Comparison of ENCODE assay signal across 12 mouse cellular contexts in genomic region chr10:40063291-40063890, GRCm38 (mm10). TPM values are rescaled to one million over a fixed set of nuclear protein-coding genes. Genes with fewer than 3 reads are reported as not detected.
DNase-seq lines count a peak whose midpoint lies in the region; ATAC-seq and TF ChIP-seq lines count a peak whose summit lies in the region.
"Had no signal": no experiment of that assay in that cellular context is flagged by ENCODE, and none has a peak within 500 bp of the region (broad histone marks: within the 10 kb centered on the region; RNA-seq: fewer than 3 reads in every experiment).

No protein-coding gene starts in this region.

- peaks cover 19% of the 10 kb centered on the region for H3K4me1 ChIP-seq in hindbrain, embryonic 10.5 days (replicated peaks)
- peaks cover 2% of the 10 kb centered on the region; the same call in 1 of the 2 replicates for H3K4me1 ChIP-seq in hindbrain, embryonic 16.5 days (ENCODE audit: control insufficient read depth, insufficient read depth, low read depth, low read length)
- H3K4me1 ChIP-seq in intestine, embryonic 15.5 days (replicated peaks), result 0 out of 2 replicates have a peak, but pooled peaks cover 5% of the 10 kb centered on the region
- peaks cover 30% of the 10 kb centered on the region for H3K4me1 ChIP-seq in kidney, embryonic 16.5 days (ENCODE audit: insufficient read depth, low read length)
- peaks cover 3% of the 10 kb centered on the region for H3K4me1 ChIP-seq in liver, embryonic 16.5 days (ENCODE audit: control insufficient read depth, low read depth, low read length)
- H3K4me1 ChIP-seq in forebrain, postnatal 0 days (ENCODE audit: insufficient read depth), result 0 out of 2 replicates have a peak, but pooled peaks cover 3% of the 10 kb centered on the region

- H3K9me3 ChIP-seq in hindbrain, embryonic 10.5 days, result no peaks in the 10 kb centered on the region
- no peaks in the 10 kb centered on the region for H3K9me3 ChIP-seq in hindbrain, embryonic 16.5 days (ENCODE audit: control insufficient read depth, low read length)
- H3K9me3 ChIP-seq in intestine, embryonic 15.5 days, result no peaks in the 10 kb centered on the region
- no peaks in the 10 kb centered on the region for H3K9me3 ChIP-seq in kidney, embryonic 16.5 days (ENCODE audit: low read length)
- H3K9me3 ChIP-seq in liver, embryonic 16.5 days (replicated peaks; ENCODE audit: control insufficient read depth, low read length), result no peaks in the 10 kb centered on the region
- no peaks in the 10 kb centered on the region for H3K9me3 ChIP-seq in forebrain, postnatal 0 days (ENCODE audit: low read length)

- H3K36me3 ChIP-seq in hindbrain, embryonic 10.5 days, result no peaks in the 10 kb centered on the region
- H3K36me3 ChIP-seq in hindbrain, embryonic 16.5 days (ENCODE audit: control insufficient read depth, insufficient read depth, low read length), result no peaks in the 10 kb centered on the region
- no peaks in the 10 kb centered on the region for H3K36me3 ChIP-seq in intestine, embryonic 15.5 days
- H3K36me3 ChIP-seq in kidney, embryonic 16.5 days (ENCODE audit: insufficient read depth, low read length), result no peaks in the 10 kb centered on the region
- H3K36me3 ChIP-seq in liver, embryonic 16.5 days (ENCODE audit: control insufficient read depth, insufficient read depth), result peaks cover 8% of the 10 kb centered on the region; the same call in 1 of the 2 replicates
- H3K36me3 ChIP-seq in forebrain, postnatal 0 days (ENCODE audit: insufficient read depth), result no peaks in the 10 kb centered on the region

- no peak overlapping the region for H3K4me3 ChIP-seq in hindbrain, embryonic 10.5 days
- no peak overlapping the region for H3K4me3 ChIP-seq in hindbrain, embryonic 16.5 days (ENCODE audit: low read length)
- no peak overlapping the region for H3K4me3 ChIP-seq in intestine, embryonic 15.5 days (replicated peaks)
- no peak overlapping the region for H3K4me3 ChIP-seq in kidney, embryonic 16.5 days (ENCODE audit: low read length)
- no peak overlapping the region for H3K4me3 ChIP-seq in liver, embryonic 16.5 days (ENCODE audit: low read depth, low read length)
- H3K4me3 ChIP-seq in forebrain, postnatal 0 days (ENCODE audit: low read depth, low read length), result no peak overlapping the region

- no peak overlapping the region for H3K9ac ChIP-seq in hindbrain, embryonic 16.5 days (ENCODE audit: low read depth, low read length)
- no peak overlapping the region for H3K9ac ChIP-seq in intestine, embryonic 15.5 days
- no peak overlapping the region for H3K9ac ChIP-seq in kidney, embryonic 16.5 days (replicated peaks; ENCODE audit: low read length)
- H3K9ac ChIP-seq in liver, embryonic 16.5 days (ENCODE audit: low read depth, low read length), result no peak overlapping the region
- H3K9ac ChIP-seq in forebrain, postnatal 0 days, result no peak overlapping the region

- H3K4me2 ChIP-seq in hindbrain, embryonic 16.5 days (ENCODE audit: low read length), result no peak overlapping the region
- H3K4me2 ChIP-seq in intestine, embryonic 15.5 days (replicated peaks), result no peak overlapping the region
- H3K4me2 ChIP-seq in kidney, embryonic 16.5 days (replicated peaks; ENCODE audit: low read depth, low read length), result peak overlapping the region; percentile 20
- peak overlapping the region; percentile 39 for H3K4me2 ChIP-seq in liver, embryonic 16.5 days (ENCODE audit: low read depth, low read length)
- no peak overlapping the region for H3K4me2 ChIP-seq in forebrain, postnatal 0 days (ENCODE audit: low read depth)

- peak; percentile 19 for DNase-seq in hindbrain, embryonic 10.5 days (ENCODE audit: low spot score)
- no peak for DNase-seq in right cerebral cortex, postnatal 36 days (ENCODE audit: low spot score in 2 of 2)
- no peak for DNase-seq in forebrain, postnatal 0 days
- DNase-seq: cerebellum, postnatal 36 days; lung, adult 18-20 months; thymus, postnatal 4 days had no signal

- no peaks in the 10 kb centered on the region for H3K27me3 ChIP-seq in hindbrain, embryonic 10.5 days (ENCODE audit: insufficient read depth, poor library complexity, severe bottlenecking)
- no peaks in the 10 kb centered on the region for H3K27me3 ChIP-seq in hindbrain, embryonic 16.5 days (replicated peaks; ENCODE audit: control insufficient read depth, insufficient read depth, low read length)
- no peaks in the 10 kb centered on the region for H3K27me3 ChIP-seq in intestine, embryonic 15.5 days (replicated peaks)
- no peaks in the 10 kb centered on the region for H3K27me3 ChIP-seq in kidney, embryonic 16.5 days (ENCODE audit: insufficient read depth, low read length)
- H3K27me3 ChIP-seq in liver, embryonic 16.5 days (ENCODE audit: control insufficient read depth, insufficient read depth, low read depth, low read length), result no peaks in the 10 kb centered on the region
- no peaks in the 10 kb centered on the region for H3K27me3 ChIP-seq in forebrain, postnatal 0 days (ENCODE audit: insufficient read depth, low read length)
- H3K27me3 ChIP-seq: CH12.LX had no signal

- no peak for TF ChIP-seq CTCF in forebrain, postnatal 0 days (IDR thresholded peaks at IDR 0.05; ENCODE audit: low read depth)

- no peak overlapping the region for H3K27ac ChIP-seq in hindbrain, embryonic 10.5 days
- H3K27ac ChIP-seq in hindbrain, embryonic 16.5 days (ENCODE audit: low read depth, low read length), result no peak overlapping the region
- no peak overlapping the region for H3K27ac ChIP-seq in intestine, embryonic 15.5 days
- peak overlapping the region; percentile 67 for H3K27ac ChIP-seq in kidney, embryonic 16.5 days (ENCODE audit: low read length)
- peak overlapping the region; percentile 81 for H3K27ac ChIP-seq in liver, embryonic 16.5 days (ENCODE audit: low read length)
- no peak overlapping the region for H3K27ac ChIP-seq in forebrain, postnatal 0 days (ENCODE audit: low read depth, low read length)
- H3K27ac ChIP-seq: hindbrain, postnatal 0 days had no signal

- 26% methylated on average over 5 of the region's 5 CpGs for WGBS in hindbrain, embryonic 10.5 days
- WGBS in hindbrain, embryonic 16.5 days, result 30% methylated on average over 5 of the region's 5 CpGs
- WGBS in intestine, embryonic 15.5 days, result 23% methylated on average over 5 of the region's 5 CpGs
- 26% methylated on average over 5 of the region's 5 CpGs for WGBS in kidney, embryonic 16.5 days
- 56% methylated on average over 5 of the region's 5 CpGs for WGBS in liver, embryonic 16.5 days (ENCODE audit: insufficient replicate concordance)
- 33% methylated on average over 5 of the region's 5 CpGs for WGBS in forebrain, postnatal 0 days

- no peak for ATAC-seq in hindbrain, embryonic 16.5 days
- peak; percentile 66; the same call in 1 of the 2 replicates for ATAC-seq in intestine, embryonic 15.5 days
- ATAC-seq in kidney, embryonic 16.5 days (ENCODE audit: low FRiP score, low TSS enrichment), result no peak
- no peak for ATAC-seq in liver, embryonic 16.5 days (ENCODE audit: low read depth)
- ATAC-seq in forebrain, postnatal 0 days, result no peak
- ATAC-seq: hindbrain, postnatal 0 days had no signal

RNA-seq across cellular contexts. Expression of gene Mfsd4b1, which starts 38.3 kb away (rescaled TPM):
- not detected in 2 replicates for polyA plus RNA-seq in hindbrain, embryonic 10.5 days (2016; fragmentation: Nextera tagmentation; extraction: Ambion mirVana)
- 0.46 and 0.60 TPM in 2 replicates for polyA plus RNA-seq in hindbrain, embryonic 16.5 days (2015; fragmentation: Nextera tagmentation; extraction: Ambion mirVana)
- 0.85 and 0.90 TPM in 2 replicates for polyA plus RNA-seq in intestine, embryonic 15.5 days (2015; fragmentation: Nextera tagmentation; extraction: Ambion mirVana)
- polyA plus RNA-seq in kidney, embryonic 16.5 days (2015; fragmentation: Nextera tagmentation; extraction: Ambion mirVana), result 9.0 and 12.0 TPM in 2 replicates
- 0.68 and 0.74 TPM in 2 replicates for polyA plus RNA-seq in liver, embryonic 16.5 days (2015; fragmentation: Nextera tagmentation; extraction: Ambion mirVana)
- total RNA-seq in forebrain, postnatal 0 days (2014; rRNA removed), result 0.15 and 0.62 TPM in 2 replicates
- 0.21 and 0.94 TPM in 2 replicates for polyA plus RNA-seq in forebrain, postnatal 0 days (2015; fragmentation: Nextera tagmentation; extraction: Ambion mirVana)
- total RNA-seq: CH12.LX had no signal

Comparison
In these comparisons a context has a peak if more than half of its experiments do, and no peak if none do; other contexts are left out.
1. H3K27ac ChIP-seq: peak in kidney, embryonic 16.5 days (single experiment) and liver, embryonic 16.5 days (single experiment); none in hindbrain, embryonic 10.5 days (single experiment), hindbrain, embryonic 16.5 days (single experiment), intestine, embryonic 15.5 days (single experiment) and forebrain, postnatal 0 days (single experiment).
2. H3K4me2 ChIP-seq: peak in kidney, embryonic 16.5 days (single experiment) and liver, embryonic 16.5 days (single experiment); none in hindbrain, embryonic 16.5 days (single experiment), intestine, embryonic 15.5 days (single experiment) and forebrain, postnatal 0 days (single experiment).